Mouse (Mus musculus): Measurements from ENCODE around the gene Gm28042.
A peak's percentile ranks its signal among the peaks of the same experiment; 100 is the strongest.

Gm28042 gene

DNA sequence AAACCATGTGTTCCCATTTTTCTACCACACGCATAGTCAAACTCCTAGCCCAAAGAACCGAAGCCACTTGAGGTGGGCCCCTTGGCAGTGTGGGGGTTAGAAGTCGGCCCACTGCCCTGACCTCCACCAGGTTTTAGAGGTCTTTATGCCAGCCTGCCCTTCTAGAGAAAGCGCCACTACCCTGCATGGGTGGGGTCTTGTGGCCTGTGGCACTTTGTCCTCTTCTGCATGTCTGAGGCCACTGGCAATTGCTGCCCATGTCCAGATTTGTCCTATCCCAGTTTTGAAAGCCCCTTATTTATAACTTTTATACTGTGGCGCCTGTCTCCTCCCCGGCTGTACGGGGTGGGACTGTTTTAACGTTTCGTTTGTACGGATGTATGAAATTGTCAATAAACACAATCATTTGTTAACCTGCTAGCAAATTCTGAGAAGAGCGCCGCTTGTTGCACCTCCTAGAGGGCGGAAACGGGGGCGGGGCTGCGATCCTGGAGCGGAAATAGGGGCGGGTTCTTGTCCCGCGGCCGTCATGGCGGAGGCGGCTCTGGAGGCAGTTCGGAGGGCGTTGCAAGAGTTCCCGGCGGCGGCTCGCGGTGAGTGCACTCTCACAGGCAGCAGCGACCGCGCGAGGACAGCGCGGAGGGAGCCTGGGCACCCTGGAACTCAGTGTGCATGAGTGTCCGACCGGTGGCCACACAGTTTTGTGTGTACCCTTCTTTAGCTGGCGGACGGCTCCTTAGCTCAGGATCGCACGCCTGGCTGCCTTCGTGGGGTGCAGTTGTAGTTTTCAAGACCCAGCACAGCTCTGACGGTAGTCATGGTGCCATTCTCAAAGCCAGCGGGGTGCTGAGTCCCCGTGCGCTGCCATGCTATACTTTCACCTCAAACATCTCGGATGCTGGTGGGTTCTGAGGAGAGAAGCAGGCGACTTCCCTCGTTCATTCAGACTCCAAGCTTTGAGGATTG is at the start of gene Gm28042, which contains the start of gene Jmjd7:
Gene Gm28042, plus strand, starts transcription at position 510 of the 966 bp plus-strand sequence.
Gene Jmjd7, plus strand, starts transcription at position 500 of the 966 bp plus-strand sequence.
- peak; percentile 91 for DNase-seq (ENCODE audit: low spot score)

DNA sequence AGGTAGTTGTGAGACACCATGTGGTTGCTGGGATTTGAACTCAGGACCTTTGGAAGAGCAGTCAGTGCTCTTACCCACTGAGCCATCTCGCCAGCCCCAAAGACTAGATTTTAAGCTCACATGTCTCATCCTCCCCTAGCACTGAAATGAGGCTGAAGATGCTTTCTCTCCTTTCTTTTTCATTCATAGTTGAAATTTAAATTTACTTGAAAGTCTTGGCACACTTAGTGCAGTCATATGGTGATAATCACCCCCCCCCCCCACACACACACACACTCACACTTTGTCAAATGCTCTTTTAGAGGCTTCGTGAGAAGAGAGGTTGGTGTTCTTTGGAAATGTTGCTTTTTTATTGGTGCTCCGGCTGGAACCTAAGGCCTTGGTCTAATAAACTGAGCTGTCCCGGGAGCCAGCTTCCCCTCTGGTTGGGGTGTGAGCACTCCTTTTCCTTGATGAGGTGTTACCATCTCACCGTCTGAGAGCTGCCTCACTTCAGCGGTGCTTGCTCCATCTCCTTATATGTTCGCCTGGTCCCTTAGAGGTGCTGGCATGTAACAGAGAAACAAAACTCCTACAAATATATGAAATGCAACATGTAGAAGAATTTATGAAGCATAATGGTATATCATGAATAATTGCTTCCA is 46.8 kb upstream of the Gm28042 start:
- no peak for DNase-seq (ENCODE audit: low spot score)

DNA sequence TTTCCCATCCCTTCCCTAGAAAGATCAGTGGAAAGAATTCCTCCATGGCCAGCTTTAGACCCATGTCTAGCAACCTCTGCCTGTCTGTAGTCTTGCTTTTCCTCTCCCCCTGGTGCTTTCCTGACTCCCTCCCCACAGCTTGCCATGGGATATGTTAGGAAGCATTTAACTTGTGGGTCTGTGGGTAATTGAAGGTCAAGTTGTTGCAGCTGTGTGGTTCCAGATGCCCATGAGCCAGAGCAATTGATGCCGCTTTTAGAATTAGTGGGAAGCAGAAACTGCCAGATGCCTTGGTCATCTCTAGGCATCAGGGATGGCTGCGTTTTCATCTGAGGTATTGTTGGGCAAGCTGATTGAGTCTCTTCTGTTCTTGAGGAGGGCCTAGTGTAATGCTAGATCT is 45.7 kb upstream of the Gm28042 start:
- no peak for DNase-seq (ENCODE audit: low spot score)

DNA sequence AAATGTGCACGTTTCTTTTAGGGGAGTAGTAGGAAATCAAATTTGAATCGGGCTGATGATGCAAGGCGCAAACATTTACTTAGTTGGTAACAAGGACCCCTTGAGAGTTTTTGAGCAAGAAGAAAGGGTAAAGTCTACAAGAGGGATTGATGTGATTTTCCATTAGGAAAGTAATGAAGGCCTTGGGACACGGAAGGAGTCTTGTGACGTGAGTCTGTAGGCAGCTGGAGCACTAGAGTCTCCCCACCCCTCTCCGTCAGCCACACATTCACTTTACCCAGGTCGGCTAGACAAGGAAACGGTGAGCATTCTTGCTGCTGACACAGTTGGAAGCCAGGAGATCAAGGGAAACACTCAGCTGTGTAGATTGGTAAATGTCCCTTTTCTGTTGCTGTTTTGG is 41.4 kb upstream of the Gm28042 start:
- DNase-seq (ENCODE audit: low spot score): peak; percentile 45

DNA sequence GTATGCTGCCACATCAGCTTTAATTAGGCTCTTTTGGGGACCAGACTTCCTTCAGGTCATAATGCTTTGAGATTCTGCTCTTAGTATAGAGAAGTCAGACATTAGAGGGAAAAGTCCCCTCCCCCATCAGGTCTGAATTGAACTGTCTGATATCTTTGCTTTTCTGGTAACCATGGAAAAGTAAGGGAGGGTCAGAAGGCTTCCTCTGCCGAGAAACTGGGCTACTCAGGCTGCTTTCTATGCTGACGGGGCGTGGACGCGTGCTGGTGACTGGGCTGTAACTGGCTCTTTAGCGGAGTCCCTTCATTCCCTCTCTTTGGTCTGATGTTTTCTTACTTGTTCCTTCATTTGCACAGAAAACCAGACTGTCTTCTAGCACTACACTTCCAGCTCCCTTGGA is 40.9 kb upstream of the Gm28042 start:
- DNase-seq (ENCODE audit: low spot score): peak; percentile 35

DNA sequence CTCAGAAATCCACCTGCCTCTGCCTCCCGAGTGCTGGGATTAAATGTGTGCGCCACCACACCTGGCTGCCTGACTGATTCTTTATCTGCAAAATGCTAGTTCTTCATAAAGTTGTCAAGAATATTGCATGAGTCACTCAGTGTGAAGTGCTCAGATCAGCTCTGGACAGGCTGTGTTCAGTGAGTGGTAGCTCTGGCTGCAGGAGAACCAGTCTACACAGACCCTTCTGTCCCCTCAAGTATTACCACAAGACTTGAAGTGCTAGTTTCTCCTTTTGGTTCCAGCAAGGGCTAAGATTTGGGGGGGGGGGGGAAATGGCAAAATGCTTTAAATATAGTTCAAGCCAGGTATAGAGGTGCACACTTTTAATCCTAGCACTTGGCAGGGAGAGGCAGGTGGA is 39.9 kb upstream of the Gm28042 start:
- no peak for DNase-seq (ENCODE audit: low spot score)

DNA sequence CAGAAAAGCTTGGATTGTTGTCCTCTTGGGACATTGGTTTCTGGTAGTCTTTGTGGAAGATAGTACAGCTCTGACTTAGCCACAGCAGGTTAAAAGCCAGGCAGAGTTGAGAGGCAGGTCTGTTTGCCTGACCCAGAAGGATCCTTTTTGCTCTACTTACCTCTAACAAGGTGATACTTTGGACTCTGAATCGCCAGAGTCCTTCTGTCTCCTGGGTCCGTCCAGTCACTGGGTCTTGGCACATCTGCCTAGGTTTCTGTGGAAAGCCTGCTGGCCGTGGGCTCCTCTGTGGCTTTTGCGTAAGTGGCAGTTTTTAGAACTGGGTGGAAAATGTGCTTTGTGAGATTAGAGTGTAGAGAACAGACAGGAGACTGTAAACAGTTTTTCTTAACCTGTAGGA is 38.3 kb upstream of the Gm28042 start:
- DNase-seq (ENCODE audit: low spot score): peak; percentile 19

DNA sequence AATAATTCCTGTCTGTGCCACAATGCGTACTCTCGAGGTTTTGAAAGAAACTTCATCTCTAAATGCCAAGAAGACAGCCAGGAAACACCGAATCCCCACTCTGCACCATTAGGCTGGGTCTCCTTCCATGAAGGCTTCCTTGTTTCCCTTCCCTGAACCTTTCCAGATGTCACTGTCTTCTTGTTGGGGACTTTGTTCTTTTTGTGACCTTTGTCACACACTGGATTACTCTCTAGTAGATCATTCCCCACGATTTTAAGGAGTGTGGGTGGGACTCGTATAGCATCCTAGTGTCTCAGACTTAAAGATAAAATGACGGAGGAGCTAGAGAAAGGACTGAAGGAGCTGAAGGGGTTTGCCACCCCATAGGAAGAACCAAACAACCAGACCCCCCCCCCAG is 36.4 kb upstream of the Gm28042 start:
- peak; percentile 74 for DNase-seq (ENCODE audit: low spot score)

DNA sequence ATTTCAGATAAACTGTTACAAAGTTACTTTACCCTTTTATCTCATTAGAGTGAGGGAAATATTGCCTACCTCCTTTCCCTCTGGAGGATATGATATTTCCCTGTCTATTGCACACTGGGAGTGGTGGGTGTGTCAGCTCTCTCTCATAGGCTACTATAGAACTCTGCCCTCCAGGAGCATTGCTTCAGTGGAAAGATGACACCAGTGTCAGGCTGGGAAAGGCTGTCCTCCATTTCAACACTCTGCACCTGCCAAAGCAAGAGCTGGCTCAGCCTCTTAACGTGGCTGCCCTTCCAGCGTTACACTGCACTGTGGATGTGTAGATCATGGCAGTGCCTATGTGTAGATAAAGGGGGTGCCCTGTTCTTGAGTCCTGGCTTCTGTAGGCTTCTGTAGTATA is 34.9 kb upstream of the Gm28042 start:
- DNase-seq (ENCODE audit: low spot score): no peak

DNA sequence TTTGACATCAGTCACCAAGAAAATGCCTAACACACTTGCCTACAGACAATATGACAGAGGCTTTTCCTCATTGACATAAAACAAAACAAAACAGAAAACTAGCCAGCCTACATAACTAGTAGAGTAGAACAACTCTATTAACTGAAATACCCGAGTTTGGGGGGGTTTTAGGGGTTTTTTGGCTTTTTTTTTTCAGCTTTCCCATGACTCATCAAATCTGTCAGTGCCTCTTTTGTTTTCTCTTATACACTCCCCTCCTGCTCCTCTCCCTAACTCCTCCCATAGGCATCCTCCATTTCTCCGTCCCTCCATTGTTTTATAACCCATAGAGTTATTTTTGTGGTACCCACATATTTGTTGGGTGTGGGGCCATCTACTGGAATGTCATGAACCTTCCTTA is 33.8 kb upstream of the Gm28042 start:
- DNase-seq (ENCODE audit: low spot score): no peak

DNA sequence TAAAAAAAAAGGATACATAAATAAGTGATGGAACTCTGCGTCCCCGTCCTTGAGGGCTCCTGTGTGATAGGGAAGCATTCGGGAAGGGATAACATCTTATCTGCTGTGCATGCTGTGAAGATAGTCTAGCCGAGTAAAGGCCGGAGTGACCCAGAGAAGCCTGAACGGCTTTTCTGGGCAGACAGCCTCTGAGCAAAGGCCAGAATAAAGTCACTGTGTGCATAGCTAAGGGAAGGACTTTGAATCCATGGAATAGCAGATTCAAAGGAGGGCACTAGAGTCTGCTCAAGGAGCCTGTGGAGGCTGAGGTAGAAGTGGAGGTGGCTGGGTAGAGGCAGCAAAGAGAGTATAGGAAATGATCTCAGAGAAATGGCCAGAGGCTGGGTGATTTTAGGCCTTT is 32.5 kb upstream of the Gm28042 start:
- DNase-seq (ENCODE audit: low spot score): peak; percentile 53

DNA sequence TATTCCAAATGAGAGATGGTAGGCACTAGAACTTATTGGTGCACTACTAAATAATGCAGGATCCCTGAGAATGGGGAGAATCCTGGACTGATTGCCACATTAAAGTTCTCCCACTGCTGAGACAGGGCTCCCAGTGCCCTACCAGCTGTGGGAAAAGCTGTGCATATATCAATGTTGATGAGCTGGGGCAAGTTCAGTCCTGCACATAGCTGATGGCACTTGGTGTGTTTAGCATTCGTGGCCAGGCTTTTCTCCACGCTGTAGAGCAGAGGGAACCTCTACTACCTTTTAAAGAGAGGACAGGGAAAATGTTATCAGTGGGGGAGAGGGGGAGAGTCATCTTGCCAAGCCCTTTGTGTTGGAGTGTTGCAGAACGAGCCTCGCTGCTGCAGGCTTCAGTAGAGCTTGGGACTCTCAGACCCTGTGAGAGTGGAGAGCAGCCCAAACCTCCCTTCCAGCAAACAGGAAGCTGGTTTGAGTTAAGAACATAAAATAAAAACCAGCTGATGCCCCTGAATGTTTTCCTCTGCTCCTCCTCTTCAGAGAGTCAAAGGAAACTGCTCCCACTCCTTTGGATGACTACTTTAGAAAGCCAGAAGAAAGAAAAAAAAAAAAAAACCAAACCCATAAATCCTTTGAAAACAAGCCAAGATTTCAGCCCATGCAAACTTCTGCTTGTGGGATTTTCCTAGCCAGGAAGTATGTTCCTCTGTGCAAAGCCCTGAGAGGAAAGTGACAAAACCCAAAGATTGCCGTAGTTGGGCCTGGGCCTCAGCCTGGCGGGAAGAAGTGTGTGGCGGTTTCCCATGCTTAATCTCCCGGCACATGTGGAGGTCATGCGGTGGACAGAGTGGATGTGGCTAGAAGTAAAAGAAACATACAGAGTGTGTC is 31.7 kb upstream of the Gm28042 start:
- no peak for DNase-seq (ENCODE audit: low spot score)

DNA sequence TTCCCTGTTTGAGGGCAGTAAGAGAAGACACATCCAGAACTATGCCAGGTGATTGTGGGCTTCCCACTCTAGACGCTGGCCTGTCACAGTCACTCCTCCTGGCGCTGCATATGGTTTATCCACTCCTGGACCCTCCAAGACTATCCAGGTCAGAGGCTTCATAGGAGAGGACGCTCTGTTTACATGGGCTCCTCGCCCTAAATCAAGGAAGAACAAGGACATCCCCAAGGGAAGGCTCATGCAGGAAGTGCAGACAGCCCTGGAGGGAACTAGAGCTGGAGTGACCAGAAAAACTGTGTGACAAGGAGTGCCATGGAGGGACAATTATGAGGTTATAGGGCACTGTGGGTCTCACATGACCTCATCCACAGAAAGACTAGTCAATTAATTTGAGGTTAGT is 29.9 kb upstream of the Gm28042 start:
- no peak for DNase-seq (ENCODE audit: low spot score)

DNA sequence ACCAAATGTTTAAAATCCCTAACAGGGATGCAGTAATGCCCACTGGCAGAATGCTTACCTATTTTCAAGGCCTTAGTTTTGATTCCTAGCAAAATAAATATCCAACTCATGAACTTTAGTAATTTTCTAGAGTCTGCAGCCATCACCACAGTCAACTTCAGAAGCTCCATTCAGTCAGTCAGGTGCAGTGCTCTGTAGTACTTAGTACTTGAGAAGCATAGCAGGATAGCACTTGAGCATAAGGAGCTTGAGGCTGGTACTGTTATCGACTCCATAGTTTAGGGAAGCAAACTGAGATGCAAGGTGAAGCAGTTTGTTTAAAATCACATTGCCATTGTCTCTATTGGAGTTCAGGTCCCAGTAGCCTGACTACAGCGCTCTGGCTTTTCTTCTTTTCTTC is 27.6 kb upstream of the Gm28042 start:
- no peak for DNase-seq (ENCODE audit: low spot score)

DNA sequence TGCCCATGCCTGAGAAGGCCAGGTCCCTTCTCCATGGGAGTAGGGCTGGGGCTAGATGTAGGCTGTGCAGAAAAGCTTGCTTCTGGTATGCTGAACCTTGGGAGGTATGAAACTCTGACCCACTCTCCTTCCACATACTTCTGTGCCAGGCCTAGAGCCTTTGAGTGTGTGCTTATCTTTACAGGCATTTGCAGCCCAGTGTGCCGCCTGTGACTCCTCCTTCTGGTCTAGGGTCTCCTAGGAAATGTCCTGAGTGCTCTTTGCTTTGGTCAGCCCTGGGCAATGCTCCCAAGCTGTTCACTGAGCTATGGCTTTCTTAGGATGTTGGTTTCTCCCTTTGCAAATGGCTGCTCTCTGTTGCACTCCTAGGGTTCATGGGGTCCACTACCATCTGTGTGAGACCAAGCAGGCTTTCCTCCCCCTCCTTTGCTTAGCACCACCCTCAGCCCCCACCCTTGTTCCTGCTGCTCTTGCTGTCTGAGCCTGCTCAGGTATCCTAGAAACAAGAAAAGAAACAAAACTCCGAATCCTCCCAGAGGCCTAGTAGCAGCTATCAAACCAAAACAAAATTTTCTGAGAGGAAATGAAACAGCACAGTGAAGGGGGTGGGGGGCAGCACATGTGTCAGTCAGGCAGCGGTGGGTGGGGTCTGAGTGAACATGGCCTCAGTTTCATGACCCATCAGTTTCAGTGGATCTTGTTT is 26.3 kb upstream of the Gm28042 start:
- no peak for DNase-seq (ENCODE audit: low spot score)

DNA sequence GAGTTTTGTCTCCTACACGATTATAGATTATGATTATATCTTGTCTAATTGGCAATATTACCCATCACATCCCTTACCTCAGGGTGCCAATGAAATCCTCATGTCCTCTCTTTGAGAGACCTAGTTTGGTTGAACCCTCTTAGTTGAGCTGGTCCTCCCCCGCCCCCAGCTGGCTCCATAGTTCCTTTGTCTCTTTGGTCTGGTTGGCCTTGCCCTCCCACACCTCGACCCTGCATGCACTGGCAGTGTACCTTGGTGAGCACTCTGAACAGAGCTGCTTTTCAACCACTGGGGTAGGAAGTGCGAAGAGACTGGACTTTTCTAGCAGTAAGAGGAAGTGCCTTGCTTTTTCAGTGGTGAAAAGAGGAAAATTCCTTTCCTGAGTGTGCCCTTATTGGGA is 25.3 kb upstream of the Gm28042 start:
- no peak for DNase-seq (ENCODE audit: low spot score)

DNA sequence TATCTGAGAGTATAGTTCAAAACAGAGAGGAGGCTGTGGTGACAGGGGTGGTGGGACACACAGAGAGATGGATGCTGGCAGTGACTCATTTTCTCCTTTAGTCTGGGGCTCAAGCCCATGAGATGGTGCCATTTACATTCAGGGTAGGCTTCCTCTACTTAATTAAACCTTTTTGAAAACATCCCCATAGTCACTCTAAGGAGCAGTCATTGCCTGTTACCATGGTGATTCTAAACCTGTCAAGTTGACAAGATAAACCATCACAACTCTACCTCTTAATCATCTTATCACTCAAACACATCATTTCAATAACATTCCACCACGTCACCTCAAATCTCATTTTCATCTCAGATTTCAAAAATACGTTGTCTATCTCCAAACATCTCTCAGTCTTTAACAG is 23.3 kb upstream of the Gm28042 start:
- DNase-seq (ENCODE audit: low spot score): no peak

DNA sequence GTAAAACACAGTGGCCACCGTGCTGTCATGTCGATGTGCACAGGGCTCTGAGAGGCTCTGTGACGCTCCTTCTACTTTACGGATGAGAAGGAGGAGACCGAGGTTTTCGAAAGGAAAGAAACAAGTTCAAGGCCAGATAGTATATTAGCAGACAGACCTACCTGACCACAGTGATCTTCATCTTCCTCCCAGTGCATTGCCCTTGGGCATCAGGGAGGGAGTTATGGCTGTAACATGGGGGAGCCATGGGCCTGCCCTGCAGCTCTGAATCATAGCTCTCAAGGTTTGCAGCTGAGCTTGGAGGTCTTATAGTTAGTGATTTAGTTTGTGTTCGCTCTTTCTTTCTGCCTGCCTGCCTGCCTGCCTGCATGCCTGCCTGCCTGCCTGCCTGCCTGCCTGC is 20.6 kb upstream of the Gm28042 start:
- DNase-seq (ENCODE audit: low spot score): no peak

DNA sequence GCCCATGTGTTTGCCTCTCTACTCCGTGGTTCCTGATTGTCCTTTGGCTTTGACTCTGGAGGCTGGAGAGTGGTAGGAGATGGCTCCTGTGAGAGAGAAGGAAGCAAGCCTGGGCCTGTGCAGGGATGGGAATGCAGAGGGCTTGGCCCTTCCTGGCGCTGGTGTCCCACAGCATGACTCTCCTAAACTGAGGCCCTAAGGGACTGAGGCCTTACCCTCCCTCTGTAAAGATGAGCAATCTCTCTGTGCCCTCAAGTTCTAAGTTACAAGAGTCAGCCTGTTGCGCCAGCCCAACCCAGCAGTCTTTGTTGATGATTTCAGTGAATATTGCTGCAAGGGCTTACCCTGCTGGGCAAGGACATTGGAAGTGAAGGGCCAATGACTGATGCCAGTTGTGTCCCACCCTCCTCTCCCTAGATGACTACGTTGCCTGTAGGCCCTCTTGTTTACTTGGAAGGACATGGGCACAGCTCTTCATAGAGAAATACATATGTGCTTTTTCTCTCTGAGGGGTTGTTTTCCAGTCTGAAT is 19.5 kb upstream of the Gm28042 start:
- no peak for DNase-seq (ENCODE audit: low spot score)

DNA sequence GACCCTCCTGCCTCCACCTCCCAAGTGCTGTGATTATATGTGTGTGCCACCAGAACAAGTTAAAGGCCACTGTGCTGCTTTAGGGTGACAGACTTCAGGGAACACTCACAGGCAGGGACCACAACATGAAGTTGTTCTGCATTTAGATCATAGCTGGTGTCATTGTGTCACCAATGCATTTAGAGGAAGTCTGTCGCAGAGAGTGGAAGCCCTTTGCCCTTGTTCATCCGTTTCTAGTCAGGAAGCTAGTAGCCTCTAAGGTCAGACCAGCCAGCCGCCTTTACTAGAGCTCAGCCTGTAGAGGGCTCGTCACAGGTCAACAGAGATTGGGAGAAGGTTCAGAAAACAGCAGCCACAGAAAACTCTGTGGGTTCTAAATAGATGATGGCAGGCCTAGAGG is 18.6 kb upstream of the Gm28042 start:
- DNase-seq (ENCODE audit: low spot score): peak; percentile 19

DNA sequence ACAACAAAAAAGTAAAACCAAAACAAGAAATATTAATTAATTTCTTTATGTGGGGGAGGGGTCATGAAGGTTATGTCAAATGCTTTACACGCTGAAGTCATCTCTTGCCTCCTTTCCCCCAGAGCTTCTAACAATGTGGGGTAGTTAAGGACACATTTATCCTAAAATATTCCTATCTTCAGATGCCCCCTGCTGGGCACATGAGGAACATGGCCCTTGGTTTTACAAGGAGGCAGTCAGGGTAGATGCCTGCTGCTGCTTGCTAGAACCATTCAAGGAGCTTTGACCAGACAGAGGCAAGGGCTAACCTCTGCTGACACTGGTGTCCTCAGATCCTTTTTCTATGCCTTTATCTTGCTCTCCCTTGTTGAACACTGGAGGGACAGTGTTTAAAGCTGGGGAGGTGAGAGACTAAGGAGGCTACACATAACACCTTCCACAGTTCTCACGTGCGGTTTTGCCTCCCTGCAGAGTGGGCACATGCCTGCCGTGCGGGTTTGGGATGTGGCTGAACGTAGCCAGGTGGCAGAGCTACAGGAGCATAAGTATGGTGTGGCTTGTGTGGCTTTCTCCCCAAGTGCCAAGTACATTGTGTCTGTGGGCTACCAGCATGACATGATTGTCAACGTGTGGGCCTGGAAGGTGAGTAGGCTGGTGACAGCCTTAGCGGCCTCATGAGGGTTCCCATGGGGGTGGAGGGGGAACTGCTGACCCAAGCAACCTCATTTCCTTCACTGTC is 15.7 kb upstream of the Gm28042 start:
- DNase-seq (ENCODE audit: low spot score): peak; percentile 43
